Mouse (Mus musculus) brain, adult 2 months (tissue): ENCODE measurements around the gene Sele.
"Not testable (repeated sequence)": the region's sequence is repeated elsewhere in the genome, so short reads cannot be mapped to it uniquely, and the experiment has no call there.

Experiments
- DNase-seq: peaks from one replicate; pipeline ENCODE4 v3.0.0; 2011; ENCODE audit warnings: low read depth, low spot score

Sele gene

GRCm38 (mm10) chr1:164047934-164048333 is at the start of gene Sele:
TSS of gene Sele (plus strand) at chr1:164048234.
- DNase-seq = no peak

- DNase-seq = no peak
Measured at GRCm38 (mm10) chr1:164001831-164002452, 46.1 kb upstream of the Sele start.

- no peak for DNase-seq
Measured at GRCm38 (mm10) chr1:164004311-164004710, 43.7 kb upstream of the Sele start.

GRCm38 (mm10) chr1:164009235-164009634 is 38.8 kb upstream of the Sele start:
- DNase-seq = peak; percentile 29

GRCm38 (mm10) chr1:164014616-164015015 is 33.4 kb upstream of the Sele start:
- DNase-seq = no peak

- DNase-seq = no peak
Measured at GRCm38 (mm10) chr1:164018221-164018896, 29.7 kb upstream of the Sele start.

GRCm38 (mm10) chr1:164019789-164020188 is 28.2 kb upstream of the Sele start:
- DNase-seq = no peak

GRCm38 (mm10) chr1:164020746-164021145 is 27.3 kb upstream of the Sele start:
- DNase-seq = not testable (repeated sequence)

- not testable (repeated sequence) for DNase-seq
Measured at GRCm38 (mm10) chr1:164022106-164022505, 25.9 kb upstream of the Sele start.

GRCm38 (mm10) chr1:164025685-164026084 is 22.3 kb upstream of the Sele start:
- DNase-seq = no peak

GRCm38 (mm10) chr1:164027416-164027815 is 20.6 kb upstream of the Sele start:
- DNase-seq = no peak

- DNase-seq = no peak
Measured at GRCm38 (mm10) chr1:164040385-164041135, 7.5 kb upstream of the Sele start.

GRCm38 (mm10) chr1:164043549-164043948 is 4.5 kb upstream of the Sele start:
- no peak for DNase-seq

GRCm38 (mm10) chr1:164053561-164053960 is 5.5 kb downstream of the Sele start:
- no peak for DNase-seq

- no peak for DNase-seq
Measured at GRCm38 (mm10) chr1:164054800-164055199, 6.8 kb downstream of the Sele start.

GRCm38 (mm10) chr1:164060071-164060470 is 12.0 kb downstream of the Sele start:
- DNase-seq = no peak

- peak; percentile 30 for DNase-seq
Measured at GRCm38 (mm10) chr1:164061278-164061677, 13.2 kb downstream of the Sele start.

GRCm38 (mm10) chr1:164061925-164062324 is 13.9 kb downstream of the Sele start, which contains the start of gene Sell:
TSS of gene Sell (plus strand) at chr1:164061982.
- DNase-seq = no peak

- no peak for DNase-seq
Measured at GRCm38 (mm10) chr1:164062856-164063255, 14.8 kb downstream of the Sele start.

GRCm38 (mm10) chr1:164063745-164064144 is 15.7 kb downstream of the Sele start:
- DNase-seq = no peak

GRCm38 (mm10) chr1:164069261-164069660 is 21.2 kb downstream of the Sele start:
- no peak for DNase-seq

- DNase-seq = no peak
Measured at GRCm38 (mm10) chr1:164070461-164070860, 22.4 kb downstream of the Sele start.

- DNase-seq = no peak
Measured at GRCm38 (mm10) chr1:164071111-164071510, 23.1 kb downstream of the Sele start.
